Mouse (Mus musculus) myocyte (in vitro differentiated cells): ENCODE results near the gene Slc25a26. TPM values are rescaled to one million over a fixed set of nuclear protein-coding genes. Genes with fewer than 3 reads are reported as not detected.

ENCODE experiments used
- H3K27me3 ChIP-seq: one replicate; pipeline ENCODE4 v1.6.1; 2011; ENCODE audit not compliant: control insufficient read depth, insufficient read depth, insufficient read length
- H3K36me3 ChIP-seq: one replicate; pipeline ENCODE4 v1.6.1; 2011; ENCODE audit not compliant: control insufficient read depth, insufficient read depth
- H3K4me2 ChIP-seq: one replicate; pipeline ENCODE4 v1.6.1; 2011; ENCODE audit warnings: low read depth, control low read depth
- H3K4me3 ChIP-seq: one replicate; pipeline ENCODE4 v1.5.1; 2011; ENCODE audit warnings: mild to moderate bottlenecking, control low read depth, moderate library complexity
- H3K79me2 ChIP-seq: one replicate; pipeline ENCODE4 v1.6.1; 2011; ENCODE audit not compliant: control insufficient read depth, insufficient read depth
- H3ac ChIP-seq: one replicate; pipeline ENCODE4 v1.6.1; 2011; ENCODE audit not compliant: control insufficient read depth, insufficient read length
- CEBPB ChIP-seq: IDR thresholded peaks from 2 replicates; pipeline ENCODE4 v1.6.1; 2011; ENCODE audit warnings: mild to moderate bottlenecking, moderate library complexity; ENCODE audit not compliant: poor library complexity, insufficient read depth, severe bottlenecking
- E2F4 ChIP-seq: IDR thresholded peaks from one replicate; pipeline ENCODE4 v1.6.1; 2011; ENCODE audit warnings: mild to moderate bottlenecking, control low read depth, moderate library complexity; ENCODE audit not compliant: insufficient read depth
- MAX ChIP-seq: IDR thresholded peaks from one replicate; pipeline ENCODE4 v1.6.1; 2011; ENCODE audit warnings: low read depth, mild to moderate bottlenecking, control low read depth
- MYOD1 ChIP-seq, 3 experiments: IDR thresholded peaks; one replicate each; pipeline ENCODE4 v1.6.1; 2011; ENCODE audit warnings: control low read depth in 2 of 3, low read depth in 2 of 3, mild to moderate bottlenecking in 2 of 3, moderate library complexity in 1 of 3; ENCODE audit not compliant: insufficient read length in 2 of 3, control insufficient read depth in 1 of 3
- MYOG ChIP-seq, 3 experiments: IDR thresholded peaks; one replicate each; pipeline ENCODE4 v1.6.1; 2011; ENCODE audit warnings: control low read depth in 2 of 3, low read depth in 2 of 3, mild to moderate bottlenecking in 2 of 3; ENCODE audit not compliant: insufficient read length in 2 of 3, control insufficient read depth in 1 of 3, insufficient read depth in 1 of 3
- POLR2A ChIP-seq: IDR thresholded peaks from one replicate; pipeline ENCODE4 v1.6.1; 2011; ENCODE audit warnings: low read depth, mild to moderate bottlenecking, control low read depth, moderate library complexity; ENCODE audit not compliant: insufficient read length
- POLR2AphosphoS2 ChIP-seq: IDR thresholded peaks from one replicate; pipeline ENCODE4 v1.6.1; 2011; ENCODE audit warnings: low read depth, control low read depth; ENCODE audit not compliant: insufficient read length
- REST ChIP-seq: IDR thresholded peaks from one replicate; pipeline ENCODE4 v1.6.1; 2011; ENCODE audit warnings: mild to moderate bottlenecking, control low read depth, moderate library complexity; ENCODE audit not compliant: insufficient read depth, insufficient read length
- SRF ChIP-seq: IDR thresholded peaks from one replicate; pipeline ENCODE4 v1.6.1; 2011; ENCODE audit warnings: low read depth; ENCODE audit not compliant: control insufficient read depth, insufficient read length
- TCF12 ChIP-seq: IDR thresholded peaks from one replicate; pipeline ENCODE4 v1.6.1; 2011; ENCODE audit warnings: mild to moderate bottlenecking, control low read depth; ENCODE audit not compliant: poor library complexity, insufficient read depth, severe bottlenecking
- TCF3 ChIP-seq: IDR thresholded peaks from one replicate; pipeline ENCODE4 v1.6.1; 2011; ENCODE audit warnings: low read depth, control low read depth; ENCODE audit not compliant: insufficient read length
- USF1 ChIP-seq: IDR thresholded peaks from one replicate; pipeline ENCODE4 v1.6.1; 2011; ENCODE audit warnings: low read depth, mild to moderate bottlenecking, control low read depth, moderate library complexity
- polyA plus RNA-seq: library from polyadenylated mRNA; unstranded; fragments of >200 nt; fragmentation: generic; extraction: Trizol; gene quantifications from one replicate; pipeline ENCODE4 v1.2.1, GENCODE M21; 2012; ENCODE audit warnings: missing spikeins

Slc25a26 gene
- polyA plus RNA-seq, 1 experiment, result 4.7 TPM

DNA sequence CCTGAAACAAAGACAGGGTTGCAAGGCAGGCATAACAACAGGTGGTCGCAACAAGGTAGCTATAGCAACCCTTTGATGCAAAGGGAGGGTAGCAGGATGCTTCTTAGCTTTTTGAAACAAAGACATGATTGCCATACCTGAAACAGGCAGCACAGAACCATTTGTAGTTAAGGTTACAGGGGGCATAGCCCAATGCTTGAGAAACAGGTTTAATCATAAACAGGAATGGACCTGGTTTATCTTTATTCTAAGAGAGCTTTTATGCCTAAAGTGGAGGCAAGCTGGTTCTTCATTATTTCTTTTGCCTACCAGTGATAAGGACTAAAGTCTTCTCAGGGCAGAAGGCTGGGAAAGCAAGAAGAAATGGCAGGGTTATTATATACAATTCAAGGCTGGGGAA is 149.5 kb downstream of the Slc25a26 start:
- Histone ChIP-seq H3K79me2 (peaks cover 19% of the 10 kb centered on the region), H3ac (no peak overlapping the region), H3K4me3 (no peak overlapping the region), H3K36me3 (no peaks in the 10 kb centered on the region), H3K27me3 (no peaks in the 10 kb centered on the region), H3K4me2 (no peak overlapping the region)
- no peak for TF ChIP-seq REST
- no peak for TF ChIP-seq MAX
- no peak for TF ChIP-seq USF1

DNA sequence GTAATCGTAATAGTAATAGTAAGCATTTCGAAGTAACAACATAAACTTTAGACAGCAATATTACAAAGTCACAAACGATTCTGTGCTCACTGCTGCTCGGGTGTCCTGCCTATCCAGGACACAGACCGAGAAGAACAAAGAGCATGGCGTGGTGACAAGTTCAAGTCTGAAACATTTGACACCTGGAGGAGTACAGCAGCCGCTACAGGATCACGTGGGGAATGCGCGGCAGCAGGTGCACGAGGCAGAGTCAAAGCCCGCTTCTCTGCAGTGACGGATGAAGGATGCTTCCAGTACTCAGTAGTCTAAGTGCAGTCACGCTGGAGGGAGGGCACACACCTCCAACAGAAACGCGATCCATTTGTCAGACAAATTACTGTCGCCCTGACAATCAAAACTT is 151.4 kb downstream of the Slc25a26 start:
- no peak overlapping the region for H3K4me3 ChIP-seq
- H3ac ChIP-seq, result no peak overlapping the region
- TF ChIP-seq TCF12, result no peak
- TF ChIP-seq POLR2AphosphoS2, result no peak
- TF ChIP-seq MYOG (IDR thresholded peaks at IDR 0.05; ENCODE audit: control insufficient read depth in 1 of 3, insufficient read depth in 1 of 3, insufficient read length in 2 of 3, low read depth in 2 of 3), result no peak
- no peak for TF ChIP-seq MAX
- no peak for TF ChIP-seq CEBPB
- TF ChIP-seq REST, result no peak
- no peak for TF ChIP-seq TCF3
- no peak for TF ChIP-seq SRF
- TF ChIP-seq E2F4, result no peak
- TF ChIP-seq MYOD1 (IDR thresholded peaks at IDR 0.05; ENCODE audit: control insufficient read depth in 1 of 3, insufficient read length in 2 of 3, low read depth in 2 of 3), result no peak
- no peak for TF ChIP-seq USF1
- TF ChIP-seq POLR2A, result no peak
- H3K36me3 ChIP-seq, result no peaks in the 10 kb centered on the region
- peaks cover 14% of the 10 kb centered on the region for H3K79me2 ChIP-seq
- H3K4me2 ChIP-seq, result no peak overlapping the region
- no peaks in the 10 kb centered on the region for H3K27me3 ChIP-seq

DNA sequence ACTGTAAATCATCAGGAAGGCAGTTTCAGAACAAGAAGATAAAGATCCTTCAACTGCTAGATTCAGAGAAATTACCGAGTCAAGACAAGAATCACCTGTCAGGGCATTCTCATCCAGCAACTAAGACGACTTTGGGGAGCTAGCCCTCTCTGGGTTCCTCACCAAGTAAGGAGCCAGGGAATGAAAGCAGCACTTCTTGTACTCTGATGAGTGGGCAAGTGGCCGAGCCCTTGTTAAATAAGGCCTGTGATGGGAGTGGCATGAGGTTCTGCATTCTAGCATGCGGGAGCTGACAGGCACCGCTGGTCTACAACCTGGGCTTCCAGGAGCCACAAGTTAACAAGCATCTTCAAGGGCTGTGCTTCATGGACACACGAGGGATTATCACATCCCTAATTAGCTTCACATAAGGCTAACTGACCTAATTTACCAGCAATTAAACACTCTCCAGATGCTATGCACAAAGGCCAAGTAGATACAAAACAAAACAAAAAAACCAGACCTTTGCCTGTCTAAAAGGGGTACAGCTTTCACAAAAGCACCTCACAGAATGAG is 152.6 kb downstream of the Slc25a26 start:
- Histone ChIP-seq H3K4me2 (no peak overlapping the region), H3ac (no peak overlapping the region), H3K27me3 (no peaks in the 10 kb centered on the region), H3K79me2 (peaks cover 14% of the 10 kb centered on the region), H3K4me3 (no peak overlapping the region), H3K36me3 (no peaks in the 10 kb centered on the region)
- TF ChIP-seq MYOD1 (IDR thresholded peaks at IDR 0.05; ENCODE audit: control insufficient read depth in 1 of 3, insufficient read length in 2 of 3, low read depth in 2 of 3) (no peak), MAX (no peak), CEBPB (no peak), USF1 (no peak), POLR2AphosphoS2 (no peak), TCF3 (no peak), TCF12 (no peak), POLR2A (no peak), REST (no peak)

DNA sequence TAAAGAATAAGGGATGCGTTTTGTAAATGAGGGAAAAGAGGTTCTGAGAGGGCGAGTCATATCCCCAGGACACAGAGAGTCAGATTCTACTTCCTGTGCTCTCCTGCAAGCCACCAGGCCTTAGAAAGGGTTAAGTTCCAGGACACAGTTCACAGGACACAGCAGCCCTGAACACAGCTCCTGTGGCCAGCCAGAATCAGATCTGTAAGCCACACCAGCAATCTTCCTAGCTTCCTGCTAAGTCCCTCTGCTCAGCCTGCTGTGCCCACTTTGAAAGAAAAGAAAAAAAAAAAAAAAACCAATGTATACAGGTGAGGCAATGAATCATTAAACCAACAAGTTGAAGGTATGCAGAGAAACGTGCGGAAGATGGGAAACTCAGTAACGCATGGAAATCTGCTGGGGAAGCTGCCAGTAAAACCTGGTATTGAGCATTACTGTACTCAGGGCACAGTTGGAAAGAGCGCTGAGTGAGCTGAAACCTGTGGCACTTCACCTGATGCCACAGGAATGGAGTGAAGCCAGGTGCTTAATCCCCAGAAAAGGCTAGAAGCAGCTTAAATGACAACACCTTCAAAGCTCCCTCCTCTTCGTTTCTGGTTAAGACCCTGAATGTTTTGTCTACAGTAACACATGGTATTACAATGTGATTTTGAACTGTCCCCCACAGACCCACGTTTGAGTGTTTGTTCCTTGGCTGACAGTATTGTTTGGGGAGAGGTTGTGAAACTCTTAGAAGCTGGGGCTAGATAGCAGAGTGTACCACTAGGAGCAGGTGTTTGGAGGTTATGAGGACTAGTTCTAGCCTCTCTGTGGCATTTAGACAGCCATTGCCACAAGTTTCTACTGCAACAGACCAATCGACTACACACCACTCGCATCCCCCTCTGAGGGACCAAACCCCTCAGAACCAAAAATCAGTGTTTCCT is 153.5 kb downstream of the Slc25a26 start:
- TF ChIP-seq MYOG (IDR thresholded peaks at IDR 0.05; ENCODE audit: control insufficient read depth in 1 of 3, insufficient read depth in 1 of 3, insufficient read length in 2 of 3, low read depth in 2 of 3), result no peak
- no peak for TF ChIP-seq CEBPB
- TF ChIP-seq USF1, result no peak
- TF ChIP-seq REST, result no peak
- TF ChIP-seq TCF3, result no peak
- TF ChIP-seq TCF12, result no peak
- TF ChIP-seq E2F4, result no peak
- TF ChIP-seq POLR2AphosphoS2, result no peak
- no peak for TF ChIP-seq MYOD1 (IDR thresholded peaks at IDR 0.05; ENCODE audit: control insufficient read depth in 1 of 3, insufficient read length in 2 of 3, low read depth in 2 of 3)
- no peak for TF ChIP-seq MAX
- no peak for TF ChIP-seq SRF
- TF ChIP-seq POLR2A, result no peak
- peaks cover 14% of the 10 kb centered on the region for H3K79me2 ChIP-seq
- H3K4me3 ChIP-seq, result no peak overlapping the region
- no peak overlapping the region for H3ac ChIP-seq
- H3K36me3 ChIP-seq, result no peaks in the 10 kb centered on the region
- H3K4me2 ChIP-seq, result no peak overlapping the region
- H3K27me3 ChIP-seq, result no peaks in the 10 kb centered on the region

Other genes starting within 250 kb of the Slc25a26 start
- gene Magi1, start 216.4 kb upstream of the Slc25a26 start, polyA plus RNA-seq, result 3.4 TPM
- 22.1 TPM for gene Lrig1, start 199.8 kb downstream of the Slc25a26 start, polyA plus RNA-seq